Mouse (Mus musculus) T-cell, adult 2 months (primary cell): ENCODE data around the gene Gm10959.
A peak's percentile ranks its signal among the peaks of the same experiment; 100 is the strongest.
"Not testable (repeated sequence)": the region's sequence is repeated elsewhere in the genome, so short reads cannot be mapped to it uniquely, and the experiment has no call there.

Experiments
- DNase-seq: peaks from one replicate; pipeline ENCODE4 v3.0.0; 2022; ENCODE audit warnings: low spot score

Gm10959 gene

GRCm38 (mm10) chr3:122919260-122919659 is at the start of gene Gm10959:
TSS of gene Gm10959 (minus strand) at chr3:122919360.
- DNase-seq, result no peak

DNA sequence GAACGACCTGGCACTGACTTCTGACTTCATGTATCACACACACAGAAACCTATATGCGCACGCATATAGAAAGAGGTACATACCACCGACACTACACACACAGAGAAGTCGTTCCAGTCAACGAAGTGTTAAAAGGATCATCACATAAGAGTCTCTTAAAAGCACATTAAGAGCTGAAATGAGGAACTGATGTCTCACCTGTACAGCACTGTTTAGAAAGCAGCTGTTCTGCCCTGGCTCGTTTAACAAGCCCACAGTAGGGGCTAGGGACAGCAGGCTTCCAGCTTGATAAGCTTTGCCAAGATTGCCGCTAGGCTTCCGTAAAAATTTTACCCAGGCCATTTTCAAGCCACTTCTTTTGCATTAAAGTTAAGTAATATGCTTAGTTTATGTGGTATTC is 49.2 kb upstream of the Gm10959 start:
- no peak for DNase-seq

DNA sequence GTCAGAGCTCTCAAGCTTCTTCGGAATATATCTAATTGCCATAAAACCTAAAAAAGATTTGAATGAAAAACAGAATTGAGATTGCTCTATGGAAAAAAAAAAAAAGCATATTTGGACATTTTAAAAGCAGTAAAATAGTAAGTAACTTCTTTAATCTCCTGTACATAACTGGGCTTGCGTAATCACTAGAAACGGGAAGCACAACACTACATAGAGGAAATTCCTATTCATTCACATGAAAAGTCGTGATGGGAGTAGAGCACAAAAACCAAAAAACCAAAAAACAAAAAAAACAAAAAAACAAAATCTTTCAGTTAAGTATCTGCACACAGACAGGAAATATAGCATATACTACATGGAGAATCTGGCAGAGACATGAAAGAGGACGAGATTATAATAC is 45.1 kb upstream of the Gm10959 start:
- DNase-seq, result no peak

DNA sequence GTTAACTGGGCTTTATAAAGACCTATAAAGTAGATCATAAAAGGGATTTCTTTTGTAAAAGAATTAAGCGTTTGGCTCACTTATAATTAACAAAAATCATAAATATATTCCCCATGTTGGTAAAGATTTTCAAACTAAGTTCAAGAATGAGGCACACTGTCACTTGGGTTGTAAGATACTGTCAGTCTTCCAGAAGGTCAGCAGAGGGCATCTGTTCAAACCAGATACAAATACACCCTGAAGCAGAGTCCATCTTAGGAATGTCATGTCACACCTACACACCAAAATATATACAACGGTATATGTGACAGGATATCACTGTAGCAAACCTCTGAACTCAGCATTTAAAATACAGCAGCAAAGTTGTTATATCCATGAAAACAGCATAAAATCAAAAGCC is 31.0 kb upstream of the Gm10959 start:
- DNase-seq, result no peak

DNA sequence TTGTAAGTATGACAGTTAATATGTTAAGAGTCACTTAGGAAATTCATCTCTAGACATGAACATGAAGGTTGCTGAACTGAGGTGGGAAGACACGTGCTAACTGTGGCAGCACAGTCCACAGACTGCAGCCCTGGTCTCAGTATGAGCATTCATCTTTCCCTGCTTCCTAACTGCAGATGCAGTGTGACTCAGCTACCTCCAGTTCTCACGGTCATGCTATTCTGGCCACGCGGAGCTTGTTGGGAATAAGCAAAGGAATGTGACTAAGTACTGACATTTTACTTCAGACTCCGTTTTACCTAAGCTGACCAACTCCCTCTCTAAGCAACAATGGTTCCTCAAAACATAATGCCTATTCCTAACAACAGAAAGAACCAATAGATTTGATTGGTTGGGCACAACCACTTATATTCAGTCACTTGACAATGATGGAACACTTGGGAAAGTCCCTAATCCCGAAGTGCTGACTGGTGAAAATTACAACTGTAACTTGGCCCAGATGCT is 24.3 kb upstream of the Gm10959 start:
- no peak for DNase-seq

DNA sequence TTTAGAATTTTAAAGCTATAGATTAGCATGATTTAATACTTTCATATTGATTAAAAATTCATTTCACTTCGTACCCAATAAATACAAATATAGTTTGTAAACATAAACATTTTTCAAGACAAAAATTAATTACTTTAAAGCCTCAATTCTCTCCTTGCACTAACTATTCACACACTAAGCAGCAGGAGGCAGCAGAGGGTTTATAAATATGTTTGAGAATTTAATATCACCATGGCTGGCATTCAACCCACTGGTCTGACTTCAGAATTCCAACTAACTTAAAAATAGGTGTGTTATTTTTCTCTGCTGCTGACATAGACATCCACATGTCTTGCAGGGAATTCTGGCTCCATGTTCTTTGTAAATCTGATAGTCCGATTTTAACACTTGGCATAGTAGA is 20.1 kb upstream of the Gm10959 start:
- DNase-seq, result peak; percentile 19

GRCm38 (mm10) chr3:122937176-122937575 is 18.0 kb upstream of the Gm10959 start:
- DNase-seq, result not testable (repeated sequence)

DNA sequence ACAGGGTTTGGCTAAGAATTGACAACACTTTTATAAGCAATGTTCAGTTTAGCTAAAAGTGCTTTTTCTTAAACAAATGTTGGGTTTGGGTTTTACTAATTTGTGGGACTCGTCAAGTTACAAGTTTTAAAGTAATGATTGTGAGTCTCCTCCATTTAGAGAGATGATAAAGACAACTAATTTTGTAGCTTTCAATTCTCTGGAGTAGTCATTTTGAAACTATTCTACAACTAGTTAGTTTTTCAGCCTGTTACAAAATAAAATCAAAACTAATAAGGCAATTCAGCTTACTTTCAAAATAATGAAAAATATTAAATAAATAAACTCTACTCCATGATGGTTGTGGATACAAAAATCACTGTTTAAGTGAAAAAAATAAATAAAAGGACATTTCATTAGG is 13.3 kb upstream of the Gm10959 start:
- no peak for DNase-seq

- DNase-seq, result no peak
Observed at GRCm38 (mm10) chr3:122929723-122930122, 10.6 kb upstream of the Gm10959 start.

GRCm38 (mm10) chr3:122924009-122924914 is 5.1 kb upstream of the Gm10959 start, which contains the start of gene 1810037I17Rik:
TSS of gene 1810037I17Rik (plus strand) at chr3:122924203.
- DNase-seq, result peak; percentile 93

DNA sequence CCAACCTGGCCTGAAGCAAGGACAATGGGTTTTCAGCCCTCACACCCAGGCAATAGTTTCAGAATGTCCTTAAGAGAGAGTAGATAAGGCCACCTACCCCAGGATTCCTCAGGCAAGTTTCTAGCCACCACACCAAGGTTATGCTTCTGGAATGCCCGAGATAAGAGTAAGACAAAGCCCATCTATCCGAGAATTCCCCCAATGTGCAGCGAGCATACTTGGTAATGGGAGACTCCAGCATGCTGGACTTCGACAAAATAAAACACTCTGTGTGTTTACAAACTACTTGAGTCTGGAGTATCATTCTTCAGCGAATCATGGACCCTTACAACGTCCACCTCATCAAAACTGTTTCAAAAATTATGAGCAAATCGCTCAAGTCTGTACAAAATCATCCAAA is 4.0 kb upstream of the Gm10959 start:
- no peak for DNase-seq

GRCm38 (mm10) chr3:122921676-122922527 is 2.7 kb upstream of the Gm10959 start:
- DNase-seq, result no peak

DNA sequence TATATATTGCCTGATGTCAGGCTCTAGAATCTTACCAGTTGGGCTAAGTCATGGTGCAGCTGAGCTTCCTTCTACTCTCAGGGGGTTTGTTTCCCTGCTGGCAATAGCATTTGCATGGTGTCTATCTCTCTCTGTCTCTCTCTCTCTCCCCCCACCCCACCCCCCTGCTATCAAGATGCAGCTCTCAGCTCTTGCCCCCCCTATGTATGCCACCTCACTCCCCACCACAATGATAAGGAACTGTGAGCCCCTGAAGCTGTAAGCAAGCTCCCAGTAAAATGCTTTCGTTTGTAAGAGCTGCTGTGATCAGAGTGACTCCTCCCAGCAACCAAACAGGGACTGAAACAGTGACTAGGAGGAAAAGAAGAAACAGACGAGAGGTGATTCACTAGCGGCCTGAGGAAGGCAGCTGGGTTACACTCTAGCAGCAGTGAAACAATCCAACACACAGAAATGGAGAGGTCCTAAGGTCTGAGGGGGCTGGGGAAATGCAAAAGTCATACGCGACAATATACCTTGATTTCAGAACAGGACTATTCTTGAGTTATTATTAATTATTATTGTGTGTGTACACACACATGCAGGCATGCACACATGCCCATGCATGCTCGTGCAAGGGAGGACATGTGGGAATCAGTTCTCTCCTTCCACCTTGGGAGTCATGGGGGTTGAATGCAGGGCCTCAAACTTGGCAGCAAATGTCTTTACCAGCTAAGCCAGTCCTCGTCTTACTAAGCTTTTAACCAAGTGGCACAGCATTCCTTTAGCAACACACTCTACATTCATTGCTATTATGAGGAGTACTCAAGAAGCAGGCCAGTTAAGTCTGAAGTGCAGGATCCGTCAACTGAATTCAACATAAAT is 1.6 kb upstream of the Gm10959 start:
- DNase-seq, result no peak

DNA sequence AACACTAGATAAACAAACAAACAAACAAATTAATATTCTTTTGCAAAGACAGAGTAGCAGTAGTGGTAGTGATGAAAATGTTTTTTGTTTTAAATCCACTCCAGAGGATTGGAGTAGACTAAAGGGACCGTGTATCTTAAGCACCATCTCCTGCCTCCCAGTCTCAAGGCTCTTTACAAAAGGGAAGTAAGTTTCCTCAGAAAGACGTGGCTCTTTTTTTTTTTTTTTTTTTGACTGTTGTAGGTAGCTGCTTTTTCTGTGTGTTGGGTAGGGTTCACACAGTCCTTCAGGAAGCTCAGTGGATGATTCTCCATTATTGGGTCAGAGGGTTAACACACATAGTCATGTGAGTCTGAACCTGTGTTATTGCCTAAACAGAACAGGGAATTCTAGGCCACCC is 488 bp downstream of the Gm10959 start:
- no peak for DNase-seq

DNA sequence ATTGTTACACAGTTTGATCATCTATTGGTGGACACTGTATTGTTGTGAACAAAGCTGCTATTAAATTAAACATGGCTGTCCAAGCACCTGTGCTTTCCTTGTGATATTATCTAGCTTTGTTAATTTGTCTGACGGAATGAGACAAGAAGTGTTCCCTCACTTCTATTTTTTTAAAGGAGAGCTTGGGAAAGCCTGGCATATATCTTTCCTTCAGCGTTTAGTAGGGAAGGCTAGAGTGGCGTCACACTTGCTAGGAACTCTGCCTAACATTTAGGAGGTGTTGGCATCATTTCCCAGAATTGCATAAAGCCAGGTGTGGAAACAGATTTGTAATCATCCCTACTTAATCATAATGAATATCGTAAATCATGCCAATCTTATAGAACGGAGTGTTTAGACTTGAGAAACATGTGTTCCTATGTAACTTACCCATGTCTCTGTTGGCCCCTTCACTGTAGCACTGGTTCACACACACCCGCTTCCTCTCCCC is 2.9 kb downstream of the Gm10959 start:
- DNase-seq, result no peak

GRCm38 (mm10) chr3:122915493-122915892 is 3.7 kb downstream of the Gm10959 start:
- DNase-seq, result no peak

GRCm38 (mm10) chr3:122907841-122908240 is 11.3 kb downstream of the Gm10959 start:
- DNase-seq, result no peak

DNA sequence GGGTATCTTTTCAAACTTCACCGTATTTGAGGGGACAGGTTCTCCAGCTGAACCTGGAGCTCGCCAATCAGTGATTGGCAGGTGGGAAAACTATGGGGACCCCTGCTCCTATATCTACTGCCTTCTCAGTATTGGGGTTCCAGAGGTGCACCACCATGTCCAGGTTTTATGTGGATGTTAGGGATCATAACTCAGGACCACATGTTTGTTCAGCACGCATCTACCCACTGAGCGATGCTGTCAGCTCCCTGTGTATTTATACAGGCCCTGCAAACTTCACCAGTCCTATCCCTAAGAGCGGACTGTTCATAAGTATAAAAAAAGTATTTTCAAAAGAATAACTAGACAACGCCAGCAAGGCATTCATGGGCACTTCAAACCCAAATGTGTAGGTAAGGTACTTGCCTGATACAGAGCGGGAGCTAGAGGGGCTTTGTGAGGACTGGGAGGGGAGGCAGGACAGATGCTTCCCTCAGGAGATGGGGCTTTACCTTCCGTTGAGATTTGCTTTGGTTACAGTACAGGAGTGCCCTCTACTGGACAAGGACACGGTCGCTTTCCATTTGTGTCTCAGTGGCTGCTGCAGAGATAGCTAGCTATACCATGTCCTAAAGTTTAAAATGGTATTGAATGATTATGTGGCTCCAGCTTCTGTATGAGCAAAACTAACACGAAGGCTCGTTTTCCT is 15.3 kb downstream of the Gm10959 start:
- no peak for DNase-seq

DNA sequence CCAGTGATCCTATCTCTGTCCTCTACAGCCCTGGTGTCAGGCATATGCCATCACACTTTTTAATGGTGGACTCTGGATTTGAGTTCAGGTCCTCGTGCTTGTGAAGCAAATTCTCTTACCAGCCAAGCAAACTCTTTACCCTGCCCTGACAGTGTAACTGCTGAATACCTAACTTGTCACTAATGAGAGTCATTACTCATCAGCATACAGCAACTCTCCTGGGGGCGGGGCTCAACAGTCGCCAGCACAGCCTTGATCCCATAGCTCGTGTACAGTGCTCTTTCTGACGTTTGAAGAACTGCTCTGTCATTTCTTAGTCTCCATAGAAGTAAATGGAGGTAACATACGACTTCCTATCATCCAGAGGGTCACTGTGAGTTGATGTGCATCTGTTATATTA is 20.9 kb downstream of the Gm10959 start:
- no peak for DNase-seq

DNA sequence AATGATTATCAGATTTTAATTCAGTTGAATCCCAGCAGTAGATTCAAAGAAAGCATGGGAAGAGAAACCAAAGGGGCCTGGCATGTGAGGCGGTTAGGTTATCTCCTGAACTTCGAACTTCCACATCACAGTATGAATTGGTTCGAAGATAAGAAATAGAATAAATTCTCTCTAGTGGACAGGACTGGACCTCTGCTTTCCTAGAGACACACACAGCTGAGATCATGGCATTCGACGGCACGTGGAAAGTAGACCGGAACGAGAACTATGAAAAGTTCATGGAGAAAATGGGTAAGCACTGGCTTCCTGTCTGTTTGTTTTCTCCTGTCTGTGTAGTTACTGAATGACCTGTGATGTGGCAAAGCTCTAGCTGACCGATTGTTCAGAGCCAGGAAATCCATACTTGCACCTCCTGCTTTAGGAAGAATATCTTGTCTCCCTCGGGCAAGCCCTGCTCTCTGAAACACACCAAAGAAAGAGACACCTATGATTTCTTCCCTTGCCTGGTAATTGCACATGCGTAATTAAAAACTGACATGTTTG is 23.9 kb downstream of the Gm10959 start:
- no peak for DNase-seq

GRCm38 (mm10) chr3:122894772-122895171 is 24.4 kb downstream of the Gm10959 start, which contains the start of gene Fabp2:
TSS of gene Fabp2 (plus strand) at chr3:122895072.
- DNase-seq, result no peak
